Mouse (Mus musculus) liver, adult 2 months (tissue): ENCODE data around the gene Olfr282.

Experiments
- CTCF ChIP-seq: fragments of 200-500 bp; IDR thresholded peaks from 2 replicates; pipeline ENCODE4 v1.5.1; 2011; ENCODE audit warnings: low read depth, low read length, control low read depth
- POLR2A ChIP-seq: fragments of 200-500 bp; IDR thresholded peaks from 2 replicates; pipeline ENCODE4 v1.6.1; 2011; ENCODE audit warnings: low read length, control low read depth; ENCODE audit not compliant: insufficient read depth; ENCODE audit errors: extremely low read depth

GRCm38 (mm10) chr15:98409635-98410034 is 21.4 kb upstream of the Olfr282 start:
- TF ChIP-seq POLR2A (no peak), CTCF (no peak)
